Mouse (Mus musculus) liver, adult 2 months (tissue): ENCODE measurements around the gene Clmn.

ENCODE experiments used
- CTCF ChIP-seq: fragments of 200-500 bp; IDR thresholded peaks from 2 replicates; pipeline ENCODE4 v1.5.1; 2011; ENCODE audit warnings: low read depth, low read length, control low read depth
- POLR2A ChIP-seq: fragments of 200-500 bp; IDR thresholded peaks from 2 replicates; pipeline ENCODE4 v1.6.1; 2011; ENCODE audit warnings: low read length, control low read depth; ENCODE audit not compliant: insufficient read depth; ENCODE audit errors: extremely low read depth

DNA sequence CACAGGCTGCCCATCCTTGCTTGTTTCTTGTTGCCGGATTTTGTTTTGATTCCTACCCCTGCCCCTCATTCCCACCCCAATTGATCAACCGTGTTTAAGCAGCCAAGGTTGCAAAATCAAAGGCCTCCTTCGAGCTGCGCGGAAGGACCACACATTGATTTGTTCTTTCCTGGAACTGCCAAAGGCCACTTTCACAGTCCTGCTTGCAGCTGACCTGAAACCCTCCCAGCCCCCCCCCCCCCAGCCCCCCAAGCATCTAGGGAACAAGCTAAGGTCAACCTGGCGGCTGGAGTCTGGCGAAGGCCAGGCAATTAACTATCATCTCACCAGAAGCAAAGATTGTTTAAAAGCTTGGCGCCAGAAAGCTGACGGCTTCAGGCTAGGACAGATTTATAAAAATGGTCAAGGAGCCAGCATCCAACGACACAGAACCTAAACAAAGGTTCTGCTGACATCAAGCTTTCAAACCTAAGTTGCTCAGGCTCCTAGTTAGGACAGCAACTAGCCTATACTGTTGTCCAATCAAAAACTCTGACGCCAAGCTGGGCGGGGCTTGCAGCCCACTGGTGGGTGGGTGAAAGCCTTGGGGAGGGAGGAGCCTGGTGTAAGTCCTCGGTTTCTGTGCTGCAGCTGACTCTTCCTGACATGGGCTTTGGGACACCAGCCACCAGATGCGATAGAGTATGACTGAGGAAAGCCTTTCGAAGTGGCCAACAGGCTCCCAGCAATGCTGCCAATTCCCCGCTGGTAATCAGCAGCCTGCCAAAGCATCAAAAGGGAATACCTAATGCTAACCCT is 13.0 kb downstream of the Clmn start:
- TF ChIP-seq CTCF (no peak), POLR2A (0 out of 2 replicates have a peak, but pooled peaks have one; percentile 52)
